Mouse (Mus musculus): ENCODE results near the gene Grip1. TPM values are rescaled to one million over a fixed set of nuclear protein-coding genes. Genes with fewer than 3 reads are reported as not detected.

Grip1 gene
- polyA plus RNA-seq, 1 experiment from 2014 or later = 16.2 TPM

GRCm38 (mm10) chr10:119475166-119475565 is 21.5 kb downstream of the Grip1 start:
- no peak overlapping the region for H3K27ac ChIP-seq (ENCODE audit: low read depth, low read length)
- H3K4me3 ChIP-seq (ENCODE audit: low read depth, low read length) = no peak overlapping the region
- DNase-seq (ENCODE audit: low spot score) (no peak), ATAC-seq (ENCODE audit: insufficient read depth, low FRiP score, low TSS enrichment) (no peak)
- no peak overlapping the region for H3K9ac ChIP-seq (ENCODE audit: low read length)
- H3K27me3 ChIP-seq (ENCODE audit: control insufficient read depth, insufficient read depth, low read length) = no peaks in the 10 kb centered on the region
- H3K4me1 ChIP-seq (ENCODE audit: control insufficient read depth, insufficient read depth, low read length) = peaks cover 2% of the 10 kb centered on the region; the same call in 1 of the 2 replicates
- no peak overlapping the region for H3K4me2 ChIP-seq (ENCODE audit: low read depth)
- H3K9me3 ChIP-seq (ENCODE audit: control insufficient read depth, low read length) = no peaks in the 10 kb centered on the region
- 71% methylated on average over 9 of the region's 9 CpGs for WGBS
- no peaks in the 10 kb centered on the region for H3K36me3 ChIP-seq (ENCODE audit: control insufficient read depth, insufficient read depth, low read length)

DNA sequence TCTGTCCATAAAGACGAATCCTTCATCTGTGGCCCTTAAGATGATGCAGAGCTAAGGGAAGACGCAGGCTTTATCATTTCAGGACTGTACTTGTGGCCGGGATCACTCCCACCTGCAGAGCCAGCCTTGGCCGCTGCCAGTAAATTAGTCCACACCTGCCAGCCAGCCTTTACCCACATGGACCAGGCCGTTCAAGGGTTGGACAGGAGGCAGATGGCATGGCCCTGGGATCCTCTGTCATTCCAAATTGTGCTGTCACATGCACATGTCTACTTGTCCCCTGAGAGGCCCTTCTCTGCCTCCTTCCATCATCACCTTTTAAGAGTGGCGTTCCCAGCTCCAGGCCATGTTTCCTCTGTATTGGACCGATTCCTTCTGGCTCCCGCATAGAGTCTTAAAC is 24.0 kb downstream of the Grip1 start:
- no peak for ATAC-seq (ENCODE audit: insufficient read depth, low FRiP score, low TSS enrichment)
- Histone ChIP-seq H3K9me3 (ENCODE audit: control insufficient read depth, low read length) (no peaks in the 10 kb centered on the region), H3K4me2 (ENCODE audit: low read depth) (no peak overlapping the region), H3K9ac (ENCODE audit: low read length) (no peak overlapping the region), H3K27me3 (ENCODE audit: control insufficient read depth, insufficient read depth, low read length) (no peaks in the 10 kb centered on the region), H3K27ac (ENCODE audit: low read depth, low read length) (no peak overlapping the region), H3K4me1 (ENCODE audit: control insufficient read depth, insufficient read depth, low read length) (peaks cover 8% of the 10 kb centered on the region; the same call in 1 of the 2 replicates), H3K4me3 (ENCODE audit: low read depth, low read length) (no peak overlapping the region), H3K36me3 (ENCODE audit: control insufficient read depth, insufficient read depth, low read length) (no peaks in the 10 kb centered on the region)
- 90% methylated on average over 8 of the region's 8 CpGs for WGBS
- DNase-seq (ENCODE audit: low spot score) = no peak

DNA sequence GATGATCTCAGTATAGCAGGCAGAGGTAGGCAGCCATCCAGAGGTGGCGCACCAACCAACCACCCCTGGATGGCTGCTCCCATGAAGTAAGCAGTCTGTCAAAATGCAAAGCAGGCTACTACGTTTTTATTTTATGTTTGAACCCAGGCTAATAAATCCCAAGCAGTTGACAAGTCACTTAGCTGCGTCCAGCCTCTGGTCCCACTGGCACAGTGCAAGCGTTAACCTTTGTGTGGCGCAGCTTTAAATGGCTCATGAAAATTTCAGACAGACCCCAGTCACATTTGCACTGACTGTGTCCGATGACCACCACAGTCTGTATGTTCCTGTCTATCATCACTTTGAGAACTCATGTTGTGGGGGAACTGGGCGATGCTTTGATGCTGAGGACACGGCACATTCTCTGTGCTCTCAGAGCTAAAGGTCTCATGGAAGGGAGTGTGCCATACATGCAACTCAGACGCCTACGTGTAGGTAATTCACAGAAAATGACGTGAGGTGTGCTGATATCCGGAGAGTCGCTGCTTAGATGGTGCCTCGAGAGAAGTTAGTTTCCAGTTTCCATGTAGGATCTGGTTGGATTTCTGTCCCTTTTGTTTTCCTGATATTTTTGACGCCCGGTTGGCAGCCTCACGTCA is 29.6 kb downstream of the Grip1 start:
- H3K27ac ChIP-seq (ENCODE audit: low read depth, low read length) = no peak overlapping the region
- peak; percentile 34 for DNase-seq (ENCODE audit: low spot score)

DNA sequence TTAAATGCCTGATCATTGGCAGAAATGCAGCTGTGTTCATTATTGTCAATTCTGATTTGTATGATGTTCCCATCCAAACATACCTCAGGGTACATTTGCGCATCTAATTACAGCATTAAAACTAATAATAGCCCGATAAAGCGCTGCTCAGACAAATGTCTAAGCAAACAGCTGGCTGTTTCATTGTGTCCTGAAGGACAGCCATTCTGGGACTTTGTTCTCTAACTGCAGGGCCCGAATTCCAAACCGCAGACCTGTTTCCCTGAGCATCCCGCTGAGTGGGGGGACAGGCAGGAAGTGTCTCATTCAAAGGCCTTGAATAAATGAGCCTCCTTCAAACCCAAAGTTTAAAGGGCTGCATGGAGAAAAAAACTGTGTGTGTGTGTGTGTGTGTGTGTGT is 30.1 kb downstream of the Grip1 start:
- no peak overlapping the region for H3K4me3 ChIP-seq (ENCODE audit: low read depth, low read length)
- peak; percentile 46 for DNase-seq (ENCODE audit: low spot score)
- H3K27me3 ChIP-seq (ENCODE audit: control insufficient read depth, insufficient read depth, low read length) = no peaks in the 10 kb centered on the region
- ATAC-seq (ENCODE audit: insufficient read depth, low FRiP score, low TSS enrichment) = no peak
- no peak overlapping the region for H3K27ac ChIP-seq (ENCODE audit: low read depth, low read length)
- peaks cover 23% of the 10 kb centered on the region for H3K4me1 ChIP-seq (ENCODE audit: control insufficient read depth, insufficient read depth, low read length)
- WGBS = 14% methylated on average over 6 of the region's 6 CpGs
- H3K4me2 ChIP-seq (ENCODE audit: low read depth) = peak overlapping the region; percentile 3; the same call in 1 of the 2 replicates
- H3K36me3 ChIP-seq (ENCODE audit: control insufficient read depth, insufficient read depth, low read length) = no peaks in the 10 kb centered on the region
- H3K9me3 ChIP-seq (ENCODE audit: control insufficient read depth, low read length) = no peaks in the 10 kb centered on the region
- no peak overlapping the region for H3K9ac ChIP-seq (ENCODE audit: low read length)

More for the DNA sequence above, 29.6 kb downstream of the Grip1 start:
- Histone ChIP-seq H3K4me3 (ENCODE audit: low read depth, low read length) (no peak overlapping the region), H3K27me3 (ENCODE audit: control insufficient read depth, insufficient read depth, low read length) (no peaks in the 10 kb centered on the region), H3K4me2 (ENCODE audit: low read depth) (peak overlapping the region; percentile 3; the same call in 1 of the 2 replicates), H3K4me1 (ENCODE audit: control insufficient read depth, insufficient read depth, low read length) (peaks cover 23% of the 10 kb centered on the region), H3K36me3 (ENCODE audit: control insufficient read depth, insufficient read depth, low read length) (no peaks in the 10 kb centered on the region), H3K9ac (ENCODE audit: low read length) (no peak overlapping the region), H3K9me3 (ENCODE audit: control insufficient read depth, low read length) (no peaks in the 10 kb centered on the region)
- no peak for ATAC-seq (ENCODE audit: insufficient read depth, low FRiP score, low TSS enrichment)
- WGBS = 37% methylated on average over 17 of the region's 17 CpGs

DNA sequence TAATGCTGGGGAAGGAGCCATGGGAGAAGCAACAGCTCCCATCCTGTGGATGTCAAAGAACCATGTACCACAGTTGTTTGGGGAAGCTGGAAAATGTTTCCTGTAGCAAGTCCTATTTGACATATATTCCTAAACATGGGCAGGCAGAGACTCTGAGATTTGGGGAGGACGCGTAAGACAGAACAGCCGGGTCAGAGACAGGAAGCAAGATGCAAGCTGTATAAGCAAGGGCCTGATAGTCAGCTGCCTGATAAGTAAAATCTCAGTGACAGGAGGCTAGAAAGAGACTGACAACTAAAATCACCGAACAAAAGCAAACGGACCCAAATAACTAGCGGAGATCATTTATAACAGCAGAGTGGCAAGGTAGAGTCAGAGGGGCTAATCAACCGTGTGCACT is 33.3 kb downstream of the Grip1 start:
- no peak for ATAC-seq (ENCODE audit: insufficient read depth, low FRiP score, low TSS enrichment)

GRCm38 (mm10) chr10:119490831-119491230 is 37.2 kb downstream of the Grip1 start:
- ATAC-seq (ENCODE audit: insufficient read depth, low FRiP score, low TSS enrichment) = no peak
- DNase-seq (ENCODE audit: low spot score) = no peak
- Histone ChIP-seq H3K9me3 (ENCODE audit: control insufficient read depth, low read length) (no peaks in the 10 kb centered on the region), H3K27ac (ENCODE audit: low read depth, low read length) (no peak overlapping the region), H3K36me3 (ENCODE audit: control insufficient read depth, insufficient read depth, low read length) (no peaks in the 10 kb centered on the region), H3K4me1 (ENCODE audit: control insufficient read depth, insufficient read depth, low read length) (no peaks in the 10 kb centered on the region), H3K4me3 (ENCODE audit: low read depth, low read length) (no peak overlapping the region), H3K27me3 (ENCODE audit: control insufficient read depth, insufficient read depth, low read length) (no peaks in the 10 kb centered on the region), H3K9ac (ENCODE audit: low read length) (no peak overlapping the region), H3K4me2 (ENCODE audit: low read depth) (no peak overlapping the region)
- WGBS = 95% methylated on average over 18 of the region's 18 CpGs

More for the DNA sequence above, 33.3 kb downstream of the Grip1 start:
- no peaks in the 10 kb centered on the region for H3K9me3 ChIP-seq (ENCODE audit: control insufficient read depth, low read length)
- H3K27ac ChIP-seq (ENCODE audit: low read depth, low read length) = no peak overlapping the region
- H3K4me2 ChIP-seq (ENCODE audit: low read depth) = no peak overlapping the region
- 85% methylated on average over 7 of the region's 7 CpGs for WGBS
- peaks cover 21% of the 10 kb centered on the region for H3K4me1 ChIP-seq (ENCODE audit: control insufficient read depth, insufficient read depth, low read length)
- no peaks in the 10 kb centered on the region for H3K27me3 ChIP-seq (ENCODE audit: control insufficient read depth, insufficient read depth, low read length)
- H3K9ac ChIP-seq (ENCODE audit: low read length) = no peak overlapping the region
- DNase-seq (ENCODE audit: low spot score) = no peak
- no peaks in the 10 kb centered on the region for H3K36me3 ChIP-seq (ENCODE audit: control insufficient read depth, insufficient read depth, low read length)
- no peak overlapping the region for H3K4me3 ChIP-seq (ENCODE audit: low read depth, low read length)

DNA sequence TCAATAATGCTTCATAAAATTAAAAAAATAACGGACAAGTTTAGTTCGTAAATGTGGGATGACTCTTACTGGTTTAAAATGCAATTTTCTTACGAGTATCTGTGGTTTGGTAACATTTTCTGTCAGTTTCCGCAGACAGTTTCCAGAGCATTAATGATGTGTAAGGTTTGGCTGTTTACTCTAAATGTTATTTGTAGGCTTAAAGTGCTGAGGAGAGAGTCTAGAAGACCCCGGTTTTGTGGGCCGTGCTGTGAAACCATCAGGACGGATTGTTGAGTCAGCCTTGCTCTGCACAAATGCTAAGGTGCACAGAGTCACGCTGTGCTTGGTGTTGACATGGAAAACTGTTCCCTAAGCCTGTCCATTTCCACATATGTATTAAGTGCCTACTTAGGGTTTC is 41.7 kb downstream of the Grip1 start:
- no peak overlapping the region for H3K9ac ChIP-seq (ENCODE audit: low read length)
- H3K27ac ChIP-seq (ENCODE audit: low read depth, low read length) = no peak overlapping the region
- WGBS = 86% methylated on average over 8 of the region's 8 CpGs
- H3K4me2 ChIP-seq (ENCODE audit: low read depth) = no peak overlapping the region
- H3K27me3 ChIP-seq (ENCODE audit: control insufficient read depth, insufficient read depth, low read length) = no peaks in the 10 kb centered on the region
- H3K9me3 ChIP-seq (ENCODE audit: control insufficient read depth, low read length) = peaks cover 4% of the 10 kb centered on the region; the same call in 1 of the 2 replicates
- no peak for DNase-seq (ENCODE audit: low spot score)
- H3K4me1 ChIP-seq (ENCODE audit: control insufficient read depth, insufficient read depth, low read length) = no peaks in the 10 kb centered on the region
- no peak overlapping the region for H3K4me3 ChIP-seq (ENCODE audit: low read depth, low read length)
- no peak for ATAC-seq (ENCODE audit: insufficient read depth, low FRiP score, low TSS enrichment)
- no peaks in the 10 kb centered on the region for H3K36me3 ChIP-seq (ENCODE audit: control insufficient read depth, insufficient read depth, low read length)

GRCm38 (mm10) chr10:119496221-119496620 is 42.6 kb downstream of the Grip1 start:
- 71% methylated on average over 5 of the region's 5 CpGs for WGBS

DNA sequence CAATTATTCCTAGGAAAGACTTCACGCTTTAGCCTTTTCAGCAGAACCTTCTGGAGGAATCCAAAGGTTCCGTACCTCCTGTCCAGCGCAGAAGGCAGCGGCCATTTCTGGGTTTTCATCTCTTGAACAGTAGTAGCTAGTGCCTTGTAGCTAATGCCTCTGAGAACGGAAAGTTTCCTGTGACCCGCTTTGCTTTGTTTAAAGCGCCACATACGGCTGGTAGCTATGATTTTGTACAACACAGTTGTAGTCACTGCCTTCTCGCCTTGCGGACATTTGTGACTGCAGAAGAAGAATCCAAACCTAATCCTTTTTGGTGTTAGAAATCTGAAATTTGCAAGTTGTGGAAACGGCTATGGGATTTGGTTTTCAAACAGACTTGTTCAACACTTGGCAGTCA is 68.1 kb downstream of the Grip1 start:
- WGBS = 93% methylated on average over 11 of the region's 11 CpGs
- Histone ChIP-seq H3K27ac (ENCODE audit: low read depth, low read length) (no peak overlapping the region), H3K9ac (ENCODE audit: low read length) (no peak overlapping the region), H3K9me3 (ENCODE audit: control insufficient read depth, low read length) (no peaks in the 10 kb centered on the region), H3K4me2 (ENCODE audit: low read depth) (no peak overlapping the region), H3K4me1 (ENCODE audit: control insufficient read depth, insufficient read depth, low read length) (no peaks in the 10 kb centered on the region), H3K36me3 (ENCODE audit: control insufficient read depth, insufficient read depth, low read length) (no peaks in the 10 kb centered on the region), H3K4me3 (ENCODE audit: low read depth, low read length) (no peak overlapping the region), H3K27me3 (ENCODE audit: control insufficient read depth, insufficient read depth, low read length) (no peaks in the 10 kb centered on the region)
- ATAC-seq (ENCODE audit: insufficient read depth, low FRiP score, low TSS enrichment) (no peak), DNase-seq (ENCODE audit: low spot score) (no peak)

More at GRCm38 (mm10) chr10:119496221-119496620, 42.6 kb downstream of the Grip1 start:
- H3K4me1 ChIP-seq (ENCODE audit: control insufficient read depth, insufficient read depth, low read length) = no peaks in the 10 kb centered on the region
- no peak overlapping the region for H3K4me3 ChIP-seq (ENCODE audit: low read depth, low read length)
- no peak for ATAC-seq (ENCODE audit: insufficient read depth, low FRiP score, low TSS enrichment)
- no peak for DNase-seq (ENCODE audit: low spot score)
- H3K9me3 ChIP-seq (ENCODE audit: control insufficient read depth, low read length) = peaks cover 7% of the 10 kb centered on the region
- H3K4me2 ChIP-seq (ENCODE audit: low read depth) = no peak overlapping the region
- H3K36me3 ChIP-seq (ENCODE audit: control insufficient read depth, insufficient read depth, low read length) = no peaks in the 10 kb centered on the region
- H3K27me3 ChIP-seq (ENCODE audit: control insufficient read depth, insufficient read depth, low read length) = no peaks in the 10 kb centered on the region
- no peak overlapping the region for H3K27ac ChIP-seq (ENCODE audit: low read depth, low read length)
- no peak overlapping the region for H3K9ac ChIP-seq (ENCODE audit: low read length)

All from neural tube, embryonic 11.5 days (tissue).